Mouse (Mus musculus): ENCODE data around the gene Zfp609.

GRCm38 (mm10) chr9:65645984-65646383 is 181.4 kb downstream of the Zfp609 start:
- TF ChIP-seq EP300 (IDR thresholded peaks at IDR 0.05; ENCODE audit: insufficient read depth, low read depth, low read length) (no peak), CTCF (IDR thresholded peaks at IDR 0.05; ENCODE audit: low read depth, low read length) (no peak), POLR2A (IDR thresholded peaks at IDR 0.05; ENCODE audit: insufficient read depth, low read length) (no peak)

Measured in ES-Bruce4 (cell line).